Mouse (Mus musculus) liver, embryonic 15.5 days (tissue): Measurements from ENCODE around the gene Cldn15. TPM values are rescaled to one million over a fixed set of nuclear protein-coding genes. Genes with fewer than 3 reads are reported as not detected.

Experiments used
- ATAC-seq: fragments of 200-750 bp; cut with Nextera tagmentation; 2 replicates; pipeline ENCODE4 v1.8.0; 2017; ENCODE audit warnings: moderate number of reproducible peaks, mild to moderate bottlenecking, moderate library complexity; ENCODE audit not compliant: insufficient read depth
- H3K27ac ChIP-seq: fragments of 300-500 bp; sonication (generic); replicated peaks from 2 replicates; pipeline ENCODE4 v1.5.1; 2015; ENCODE audit warnings: mild to moderate bottlenecking, inconsistent platforms
- H3K27me3 ChIP-seq: fragments of 300-500 bp; sonication (generic); 2 replicates; pipeline ENCODE4 v1.6.1; 2015; ENCODE audit warnings: mild to moderate bottlenecking, inconsistent platforms
- H3K36me3 ChIP-seq: fragments of 300-500 bp; sonication (generic); replicated peaks from 2 replicates; pipeline ENCODE4 v1.6.1; 2015; ENCODE audit warnings: moderate library complexity, mild to moderate bottlenecking, inconsistent platforms
- H3K4me1 ChIP-seq: fragments of 300-500 bp; sonication (generic); replicated peaks from 2 replicates; pipeline ENCODE4 v1.6.1; 2015; ENCODE audit warnings: inconsistent platforms
- H3K4me2 ChIP-seq: fragments of 300-500 bp; sonication (generic); 2 replicates; pipeline ENCODE4 v1.6.1; 2015; ENCODE audit warnings: moderate library complexity, mild to moderate bottlenecking, inconsistent platforms
- H3K4me3 ChIP-seq: fragments of 300-500 bp; sonication (generic); replicated peaks from 2 replicates; pipeline ENCODE4 v1.5.1; 2015; ENCODE audit warnings: mild to moderate bottlenecking, inconsistent platforms
- H3K9ac ChIP-seq: fragments of 300-500 bp; sonication (generic); 2 replicates; pipeline ENCODE4 v1.6.1; 2015; ENCODE audit warnings: moderate library complexity, mild to moderate bottlenecking, inconsistent platforms
- H3K9me3 ChIP-seq: fragments of 300-500 bp; sonication (generic); replicated peaks from 2 replicates; pipeline ENCODE4 v1.6.1; 2016; ENCODE audit warnings: inconsistent platforms
- WGBS: fragments of 180-500 bp; shearing (Covaris S2); methylation state at CpG from one replicate; pipeline ENCODE4 v1.1.7; 2015; ENCODE audit warnings: mixed read lengths; ENCODE audit not compliant: insufficient replicate concordance; 5-methylcytosine and 5-hydroxymethylcytosine counted together
- polyA plus RNA-seq: library from polyadenylated mRNA; unstranded; fragments of >200 nt; fragmentation: Nextera tagmentation; extraction: Ambion mirVana; gene quantifications from 2 replicates; pipeline ENCODE4 v1.2.1, GENCODE M21; 2015

The Cldn15 gene
- polyA plus RNA-seq, 1 experiment from 2014 or later = 8.1 TPM

DNA sequence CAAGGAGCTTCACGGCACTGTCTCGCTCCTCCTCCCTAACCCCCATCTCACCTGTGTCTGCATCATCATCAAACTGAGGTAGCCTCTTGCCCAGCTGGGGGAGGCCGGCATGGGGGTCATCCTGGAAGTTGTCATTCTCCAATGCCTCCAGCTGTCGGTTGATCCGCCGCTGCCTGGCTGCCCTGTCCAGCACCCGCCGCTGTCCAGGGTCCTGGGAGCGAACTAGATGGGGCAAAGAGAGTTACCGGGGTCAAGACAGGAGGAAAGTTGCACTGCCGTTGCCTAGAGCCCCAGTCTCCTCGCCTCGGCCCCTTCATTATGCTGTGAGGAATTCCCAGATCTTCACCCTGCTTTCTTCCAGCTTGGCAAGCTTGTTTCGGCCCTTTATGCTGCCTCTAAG is 18.4 kb downstream of the Cldn15 start:
- no peak for ATAC-seq
- Histone ChIP-seq H3K9ac (no peak overlapping the region), H3K4me3 (no peak overlapping the region), H3K27ac (no peak overlapping the region), H3K27me3 (no peaks in the 10 kb centered on the region), H3K9me3 (no peaks in the 10 kb centered on the region), H3K4me2 (no peak overlapping the region), H3K36me3 (peaks cover 15% of the 10 kb centered on the region), H3K4me1 (peaks cover 29% of the 10 kb centered on the region)
- WGBS = 63% methylated on average over 14 of the region's 14 CpGs

- WGBS = under 1% methylated on average over 26 of the region's 26 CpGs
- Histone ChIP-seq H3K36me3 (peaks cover 27% of the 10 kb centered on the region), H3K9ac (peak within 1 kb of the TSS; percentile 92), H3K4me1 (peaks cover 29% of the 10 kb centered on the region), H3K27ac (peak within 1 kb of the TSS; percentile 92), H3K9me3 (no peaks in the 10 kb centered on the region), H3K4me3 (peak within 1 kb of the TSS; percentile 93), H3K4me2 (peak within 1 kb of the TSS; percentile 98), H3K27me3 (no peaks in the 10 kb centered on the region)
- ATAC-seq = peak; percentile 93
Measured at GRCm38 (mm10) chr5:136986695-136987137, 20.3 kb downstream of the Cldn15 start, which contains the start of gene Plod3. TSS of gene Plod3 (plus strand) at chr5:136987019.

GRCm38 (mm10) chr5:136987138-136987933 is 20.9 kb downstream of the Cldn15 start:
- Histone ChIP-seq H3K36me3 (peaks cover 28% of the 10 kb centered on the region), H3K27ac (peak overlapping the region; percentile 92), H3K9me3 (no peaks in the 10 kb centered on the region), H3K27me3 (no peaks in the 10 kb centered on the region), H3K4me2 (peak overlapping the region; percentile 98), H3K4me3 (peak overlapping the region; percentile 93), H3K9ac (peak overlapping the region; percentile 92), H3K4me1 (peaks cover 29% of the 10 kb centered on the region)
- WGBS = under 1% methylated on average over 67 of the region's 67 CpGs
- ATAC-seq = peak; percentile 68

- Histone ChIP-seq H3K4me2 (peak within 1 kb of the TSS; percentile 98), H3K9me3 (no peaks in the 10 kb centered on the region), H3K4me3 (peak within 1 kb of the TSS; percentile 93), H3K36me3 (peaks cover 29% of the 10 kb centered on the region), H3K4me1 (peaks cover 29% of the 10 kb centered on the region), H3K27ac (peak within 1 kb of the TSS; percentile 92), H3K9ac (peak within 1 kb of the TSS; percentile 92), H3K27me3 (no peaks in the 10 kb centered on the region)
- 7% methylated on average over 12 of the region's 12 CpGs for WGBS
- ATAC-seq = no peak
Measured at GRCm38 (mm10) chr5:136987934-136988271, 21.5 kb downstream of the Cldn15 start, which contains the start of gene Znhit1. TSS of gene Znhit1 (minus strand) at chr5:136988021.

GRCm38 (mm10) chr5:136988420-136988819 is 22.0 kb downstream of the Cldn15 start:
- Histone ChIP-seq H3K36me3 (peaks cover 34% of the 10 kb centered on the region), H3K4me1 (peaks cover 29% of the 10 kb centered on the region), H3K27me3 (no peaks in the 10 kb centered on the region), H3K4me3 (peak overlapping the region; percentile 93), H3K9me3 (no peaks in the 10 kb centered on the region), H3K27ac (0 out of 2 replicates have a peak overlapping the region, but pooled peaks have one; percentile 92), H3K9ac (no peak overlapping the region; the same call in 1 of the 2 replicates), H3K4me2 (peak overlapping the region; percentile 98)
- no peak for ATAC-seq
- WGBS = 45% methylated on average over 7 of the region's 7 CpGs

- WGBS = 59% methylated on average over 6 of the region's 6 CpGs
- Histone ChIP-seq H3K27ac (no peak overlapping the region), H3K36me3 (peaks cover 47% of the 10 kb centered on the region), H3K4me2 (no peak overlapping the region), H3K9ac (no peak overlapping the region), H3K9me3 (no peaks in the 10 kb centered on the region), H3K4me3 (no peak overlapping the region), H3K27me3 (no peaks in the 10 kb centered on the region), H3K4me1 (peaks cover 29% of the 10 kb centered on the region)
- ATAC-seq = no peak
Measured at GRCm38 (mm10) chr5:136989801-136990200, 23.4 kb downstream of the Cldn15 start.

- Histone ChIP-seq H3K27me3 (no peaks in the 10 kb centered on the region), H3K4me3 (no peak overlapping the region), H3K27ac (no peak overlapping the region), H3K9me3 (no peaks in the 10 kb centered on the region), H3K9ac (no peak overlapping the region), H3K4me1 (peaks cover 13% of the 10 kb centered on the region), H3K36me3 (peaks cover 17% of the 10 kb centered on the region), H3K4me2 (no peak overlapping the region)
- WGBS = 37% methylated on average over 5 of the region's 5 CpGs
- ATAC-seq = no peak
Measured at GRCm38 (mm10) chr5:136999449-136999848, 33.0 kb downstream of the Cldn15 start.

DNA sequence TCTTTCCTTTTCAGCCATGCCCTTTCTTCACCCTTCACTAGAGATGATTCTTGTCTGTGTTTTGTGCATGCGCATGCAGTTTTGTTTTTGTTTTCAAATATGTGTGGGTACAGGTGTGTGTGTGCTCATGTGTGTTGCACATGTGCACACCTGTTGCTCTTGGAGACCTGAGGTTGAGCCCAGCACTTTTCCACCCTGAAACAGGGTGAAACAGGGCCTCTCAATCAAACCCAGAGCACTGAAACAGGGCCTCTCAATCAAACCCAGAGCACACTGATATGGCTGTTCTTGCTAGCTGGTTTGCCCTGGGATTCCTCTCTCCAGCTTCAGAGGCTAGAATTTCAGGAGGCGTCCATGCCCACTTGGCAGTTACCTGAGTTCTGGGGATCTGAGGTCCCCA is 34.2 kb downstream of the Cldn15 start:
- Histone ChIP-seq H3K4me1 (peaks cover 13% of the 10 kb centered on the region), H3K27ac (no peak overlapping the region), H3K9me3 (no peaks in the 10 kb centered on the region), H3K36me3 (0 out of 2 replicates have a peak, but pooled peaks cover 6% of the 10 kb centered on the region), H3K4me3 (no peak overlapping the region), H3K4me2 (no peak overlapping the region), H3K9ac (no peak overlapping the region), H3K27me3 (no peaks in the 10 kb centered on the region)
- no peak for ATAC-seq
- 67% methylated on average over 2 of the region's 2 CpGs for WGBS

DNA sequence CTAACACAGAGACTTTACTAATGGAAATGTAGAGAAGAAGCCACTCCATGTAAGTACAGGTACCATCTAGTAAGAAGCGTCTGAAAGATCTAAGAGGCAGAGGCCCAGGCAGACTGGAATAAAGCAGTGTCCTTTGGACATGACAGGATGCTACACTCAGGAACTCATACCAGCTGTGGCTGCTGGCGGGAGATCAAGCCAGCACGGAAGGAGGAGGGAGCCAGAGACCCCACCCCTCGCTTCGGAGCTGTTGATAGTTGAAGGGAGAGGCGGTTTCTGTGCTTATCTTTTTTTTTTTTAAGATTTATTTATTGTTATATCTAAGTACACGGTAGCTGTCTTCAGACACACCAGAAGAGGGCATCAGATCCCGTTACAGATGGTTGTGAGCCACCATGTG is 40.9 kb downstream of the Cldn15 start:
- Histone ChIP-seq H3K4me2 (no peak overlapping the region), H3K4me1 (no peaks in the 10 kb centered on the region), H3K27ac (no peak overlapping the region), H3K4me3 (no peak overlapping the region), H3K36me3 (no peaks in the 10 kb centered on the region), H3K27me3 (peaks cover 21% of the 10 kb centered on the region), H3K9ac (no peak overlapping the region), H3K9me3 (no peaks in the 10 kb centered on the region)
- WGBS = 41% methylated on average over 8 of the region's 8 CpGs
- ATAC-seq = no peak

- no peak overlapping the region for H3K4me2 ChIP-seq
- ATAC-seq = no peak
- no peaks in the 10 kb centered on the region for H3K9me3 ChIP-seq
- H3K4me1 ChIP-seq = no peaks in the 10 kb centered on the region
- H3K36me3 ChIP-seq = no peaks in the 10 kb centered on the region
- H3K9ac ChIP-seq = no peak overlapping the region
- no peak overlapping the region for H3K27ac ChIP-seq
- peaks cover 24% of the 10 kb centered on the region for H3K27me3 ChIP-seq
- H3K4me3 ChIP-seq = no peak overlapping the region
- WGBS = 12% methylated on average over 3 of the region's 3 CpGs
Measured at GRCm38 (mm10) chr5:137009988-137010387, 43.6 kb downstream of the Cldn15 start.

DNA sequence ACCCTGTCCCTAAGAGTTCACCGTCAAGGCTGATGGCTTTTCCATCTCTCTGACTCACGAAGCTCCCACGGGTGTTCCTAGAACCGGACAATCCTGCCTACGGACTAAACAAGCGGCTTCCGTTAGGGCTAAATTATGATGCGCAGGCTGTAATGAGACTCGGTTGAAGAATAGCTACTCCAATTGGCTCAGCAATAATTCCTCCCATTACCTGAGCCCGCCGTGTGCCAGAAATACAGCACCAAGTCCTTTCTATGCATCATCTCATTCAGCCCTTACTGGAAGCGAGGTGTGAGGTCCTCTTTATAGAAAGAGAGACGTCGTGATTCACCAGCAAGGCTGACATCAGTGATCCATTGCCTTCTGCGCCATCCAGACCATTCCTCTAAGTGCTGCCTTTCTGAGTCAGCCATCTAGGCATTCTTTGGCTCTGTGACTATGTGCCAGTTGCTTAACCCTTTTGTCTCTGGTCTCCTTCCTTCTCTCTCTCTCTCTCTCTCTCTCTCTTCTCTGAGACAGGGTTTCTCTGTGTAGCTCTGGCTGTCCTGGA is 46.1 kb downstream of the Cldn15 start:
- no peak overlapping the region for H3K4me3 ChIP-seq
- 62% methylated on average over 15 of the region's 15 CpGs for WGBS
- H3K4me1 ChIP-seq = no peaks in the 10 kb centered on the region

More for the DNA sequence above, 46.1 kb downstream of the Cldn15 start:
- no peak for ATAC-seq
- no peaks in the 10 kb centered on the region for H3K9me3 ChIP-seq
- no peaks in the 10 kb centered on the region for H3K36me3 ChIP-seq
- no peak overlapping the region for H3K4me2 ChIP-seq
- no peak overlapping the region for H3K9ac ChIP-seq
- no peak overlapping the region for H3K27ac ChIP-seq
- peaks cover 14% of the 10 kb centered on the region; the same call in 1 of the 2 replicates for H3K27me3 ChIP-seq
